Mouse (Mus musculus): ENCODE measurements around the gene Ccdc6. TPM values are rescaled to one million over a fixed set of nuclear protein-coding genes. Genes with fewer than 3 reads are reported as not detected.

The Ccdc6 gene
- polyA plus RNA-seq, 1 experiment from 2014 or later, result 13.0 TPM

DNA sequence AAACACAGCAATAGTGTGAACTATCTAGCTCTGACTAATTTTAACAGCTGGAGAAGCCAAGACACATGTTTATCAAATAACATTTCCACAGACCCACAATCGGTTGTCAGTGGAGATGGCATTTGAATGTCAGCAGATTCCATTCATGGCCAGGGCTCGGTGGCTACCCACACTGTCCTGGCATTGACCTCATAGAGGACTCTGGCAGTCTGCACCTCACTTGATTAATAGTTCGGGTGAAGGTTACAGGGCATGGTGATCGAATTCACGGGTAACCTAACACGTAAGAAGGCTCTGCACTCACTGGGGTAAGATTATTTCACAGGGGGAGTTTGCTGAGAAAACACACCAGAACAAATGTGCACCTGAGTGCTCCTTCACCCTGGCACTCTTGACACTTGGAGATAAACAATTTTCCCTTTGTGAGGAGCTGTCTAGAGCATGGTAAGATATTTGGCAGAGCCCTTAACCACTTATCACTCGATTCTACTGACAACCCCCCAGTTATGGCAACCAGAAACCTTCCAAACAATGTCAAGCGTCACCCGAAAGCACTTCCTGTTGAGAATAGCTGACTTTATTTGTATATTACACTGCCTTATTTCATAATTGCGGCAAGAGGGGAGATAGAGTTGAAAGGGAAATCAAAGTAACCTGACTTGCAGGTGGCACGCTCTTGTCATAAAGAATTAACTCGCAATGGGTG is 11.5 kb upstream of the Ccdc6 start:
- H3K4me2 ChIP-seq (ENCODE audit: low read depth, low read length), result no peak overlapping the region
- H3K27me3 ChIP-seq (replicated peaks; ENCODE audit: control insufficient read depth, insufficient read depth, low read length), result no peaks in the 10 kb centered on the region
- H3K4me3 ChIP-seq (ENCODE audit: low read length), result no peak overlapping the region
- peaks cover 4% of the 10 kb centered on the region; the same call in 1 of the 2 replicates for H3K9me3 ChIP-seq (ENCODE audit: control insufficient read depth, low read length)
- WGBS, result 60% methylated on average over 12 of the region's 12 CpGs
- no peaks in the 10 kb centered on the region for H3K36me3 ChIP-seq (ENCODE audit: control insufficient read depth, insufficient read depth, low read length)
- no peak overlapping the region for H3K27ac ChIP-seq (ENCODE audit: low read length)
- ATAC-seq, result no peak
- H3K9ac ChIP-seq (ENCODE audit: low read depth, low read length), result no peak overlapping the region
- 0 out of 2 replicates have a peak, but pooled peaks cover 8% of the 10 kb centered on the region for H3K4me1 ChIP-seq (ENCODE audit: control insufficient read depth, insufficient read depth, low read length)

DNA sequence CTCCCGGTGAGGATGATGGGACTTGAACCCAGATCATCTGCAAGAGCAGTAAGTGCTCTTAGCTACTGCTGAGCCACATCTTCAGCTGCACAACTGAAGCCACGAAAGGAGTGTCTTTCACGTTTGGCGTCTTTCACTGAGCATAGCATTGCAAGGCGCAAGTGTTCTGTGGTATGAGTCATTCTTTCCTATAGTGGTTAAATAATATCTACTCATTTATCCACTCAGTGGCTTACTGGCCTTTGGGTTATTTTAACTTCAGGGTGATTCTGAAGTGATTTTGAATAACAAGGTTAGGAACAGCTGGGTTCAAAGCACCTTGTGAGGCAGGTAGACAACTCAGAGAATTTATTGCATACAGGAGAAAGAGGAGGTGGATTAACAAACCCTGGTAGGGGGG is 8.1 kb upstream of the Ccdc6 start:
- WGBS, result 87% methylated on average over 5 of the region's 5 CpGs
- Histone ChIP-seq H3K27me3 (replicated peaks; ENCODE audit: control insufficient read depth, insufficient read depth, low read length) (no peaks in the 10 kb centered on the region), H3K4me1 (ENCODE audit: control insufficient read depth, insufficient read depth, low read length) (peaks cover 3% of the 10 kb centered on the region; the same call in 1 of the 2 replicates), H3K4me2 (ENCODE audit: low read depth, low read length) (no peak overlapping the region), H3K27ac (ENCODE audit: low read length) (no peak overlapping the region), H3K9ac (ENCODE audit: low read depth, low read length) (no peak overlapping the region), H3K36me3 (ENCODE audit: control insufficient read depth, insufficient read depth, low read length) (no peaks in the 10 kb centered on the region), H3K4me3 (ENCODE audit: low read length) (no peak overlapping the region), H3K9me3 (ENCODE audit: control insufficient read depth, low read length) (peaks cover 4% of the 10 kb centered on the region; the same call in 1 of the 2 replicates)
- ATAC-seq, result no peak

DNA sequence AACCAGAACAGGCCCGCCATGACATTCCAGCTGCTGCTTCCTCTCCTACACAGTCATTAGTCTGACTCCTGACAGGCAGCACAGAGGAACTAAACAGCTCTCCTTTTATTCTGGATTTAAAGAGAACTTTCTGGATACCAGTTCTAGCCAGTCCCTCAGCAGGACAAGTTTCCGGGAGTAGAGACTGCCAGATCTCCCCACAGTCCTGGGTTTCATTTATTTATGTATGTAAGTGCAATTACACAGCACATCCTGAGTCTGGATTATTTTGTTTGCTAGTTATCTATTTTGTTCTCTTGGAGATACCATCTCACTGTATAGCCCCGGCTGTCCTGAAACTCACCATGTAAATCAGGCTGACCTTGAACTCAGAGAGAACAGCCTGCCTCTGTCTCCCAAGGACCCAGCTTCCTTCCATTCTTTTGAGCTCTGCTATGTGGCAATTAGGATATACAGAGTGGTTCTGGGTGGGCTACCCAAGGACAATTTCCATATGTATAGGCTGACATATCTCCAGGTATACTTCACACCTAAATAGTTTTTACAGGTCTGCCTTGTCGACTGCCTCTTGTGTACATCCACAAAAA is 5.0 kb upstream of the Ccdc6 start:
- H3K4me2 ChIP-seq (ENCODE audit: low read depth, low read length), result no peak overlapping the region
- H3K4me3 ChIP-seq (ENCODE audit: low read length), result no peak overlapping the region
- no peak for ATAC-seq
- peaks cover 4% of the 10 kb centered on the region; the same call in 1 of the 2 replicates for H3K9me3 ChIP-seq (ENCODE audit: control insufficient read depth, low read length)
- H3K36me3 ChIP-seq (ENCODE audit: control insufficient read depth, insufficient read depth, low read length), result no peaks in the 10 kb centered on the region
- no peak overlapping the region for H3K27ac ChIP-seq (ENCODE audit: low read length)
- 44% methylated on average over 4 of the region's 4 CpGs for WGBS
- peaks cover 9% of the 10 kb centered on the region for H3K4me1 ChIP-seq (ENCODE audit: control insufficient read depth, insufficient read depth, low read length)
- H3K27me3 ChIP-seq (replicated peaks; ENCODE audit: control insufficient read depth, insufficient read depth, low read length), result no peaks in the 10 kb centered on the region
- H3K9ac ChIP-seq (ENCODE audit: low read depth, low read length), result no peak overlapping the region

DNA sequence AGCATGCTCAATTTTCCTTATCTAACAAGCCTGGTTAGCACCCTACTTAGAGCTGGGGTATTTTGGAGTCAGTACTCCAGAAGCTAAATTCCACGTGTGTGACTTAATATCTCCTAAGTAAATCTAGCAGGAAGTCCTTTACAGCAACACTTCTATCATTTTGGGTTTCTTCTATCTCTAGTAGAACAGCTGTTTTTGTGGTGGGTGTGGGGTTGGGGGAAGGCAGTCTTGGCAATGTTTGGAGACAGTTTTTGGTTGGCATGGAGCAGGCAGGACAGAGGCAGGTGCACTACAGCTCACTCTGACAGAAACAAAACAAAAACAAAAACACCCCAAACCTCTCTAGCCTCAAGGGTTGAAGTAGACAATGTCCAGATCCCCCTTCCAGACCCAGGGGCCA is 3.1 kb upstream of the Ccdc6 start:
- Histone ChIP-seq H3K27me3 (replicated peaks; ENCODE audit: control insufficient read depth, insufficient read depth, low read length) (no peaks in the 10 kb centered on the region), H3K4me3 (ENCODE audit: low read length) (no peak overlapping the region), H3K36me3 (ENCODE audit: control insufficient read depth, insufficient read depth, low read length) (no peaks in the 10 kb centered on the region), H3K9me3 (ENCODE audit: control insufficient read depth, low read length) (no peaks in the 10 kb centered on the region), H3K4me2 (ENCODE audit: low read depth, low read length) (no peak overlapping the region), H3K27ac (ENCODE audit: low read length) (no peak overlapping the region), H3K9ac (ENCODE audit: low read depth, low read length) (no peak overlapping the region), H3K4me1 (ENCODE audit: control insufficient read depth, insufficient read depth, low read length) (peaks cover 14% of the 10 kb centered on the region)
- 37% methylated on average over 1 of the region's 1 CpGs for WGBS
- ATAC-seq, result no peak

DNA sequence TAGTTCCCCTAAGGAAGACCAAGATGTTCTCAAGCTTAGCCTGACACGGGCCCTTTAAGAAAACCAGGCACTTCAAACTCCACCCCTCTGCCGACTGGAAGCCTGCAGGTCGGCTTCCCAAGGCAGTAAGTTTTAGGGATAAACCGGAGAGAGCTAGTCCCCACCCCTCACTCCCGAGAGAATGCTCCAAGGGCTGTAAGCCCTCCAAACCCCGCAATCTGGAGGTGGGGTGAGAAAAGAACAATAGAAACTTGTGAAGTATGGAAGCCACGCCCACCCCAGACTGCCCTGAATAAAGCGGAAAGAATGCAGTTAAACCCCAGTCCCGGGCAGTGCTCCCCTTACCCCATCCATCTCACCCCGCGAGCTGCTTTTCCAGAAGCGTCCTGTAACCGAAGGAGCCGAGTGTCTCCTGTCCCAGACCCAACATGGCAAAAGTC is 1.9 kb upstream of the Ccdc6 start:
- Histone ChIP-seq H3K27ac (ENCODE audit: low read length) (peak overlapping the region; percentile 89), H3K27me3 (replicated peaks; ENCODE audit: control insufficient read depth, insufficient read depth, low read length) (no peaks in the 10 kb centered on the region), H3K4me1 (ENCODE audit: control insufficient read depth, insufficient read depth, low read length) (peaks cover 18% of the 10 kb centered on the region), H3K4me2 (ENCODE audit: low read depth, low read length) (peak overlapping the region; percentile 91), H3K4me3 (ENCODE audit: low read length) (peak overlapping the region; percentile 95), H3K9me3 (ENCODE audit: control insufficient read depth, low read length) (no peaks in the 10 kb centered on the region), H3K9ac (ENCODE audit: low read depth, low read length) (peak overlapping the region; percentile 66), H3K36me3 (ENCODE audit: control insufficient read depth, insufficient read depth, low read length) (no peaks in the 10 kb centered on the region)
- ATAC-seq, result peak; percentile 36
- WGBS, result under 1% methylated on average over 14 of the region's 14 CpGs

DNA sequence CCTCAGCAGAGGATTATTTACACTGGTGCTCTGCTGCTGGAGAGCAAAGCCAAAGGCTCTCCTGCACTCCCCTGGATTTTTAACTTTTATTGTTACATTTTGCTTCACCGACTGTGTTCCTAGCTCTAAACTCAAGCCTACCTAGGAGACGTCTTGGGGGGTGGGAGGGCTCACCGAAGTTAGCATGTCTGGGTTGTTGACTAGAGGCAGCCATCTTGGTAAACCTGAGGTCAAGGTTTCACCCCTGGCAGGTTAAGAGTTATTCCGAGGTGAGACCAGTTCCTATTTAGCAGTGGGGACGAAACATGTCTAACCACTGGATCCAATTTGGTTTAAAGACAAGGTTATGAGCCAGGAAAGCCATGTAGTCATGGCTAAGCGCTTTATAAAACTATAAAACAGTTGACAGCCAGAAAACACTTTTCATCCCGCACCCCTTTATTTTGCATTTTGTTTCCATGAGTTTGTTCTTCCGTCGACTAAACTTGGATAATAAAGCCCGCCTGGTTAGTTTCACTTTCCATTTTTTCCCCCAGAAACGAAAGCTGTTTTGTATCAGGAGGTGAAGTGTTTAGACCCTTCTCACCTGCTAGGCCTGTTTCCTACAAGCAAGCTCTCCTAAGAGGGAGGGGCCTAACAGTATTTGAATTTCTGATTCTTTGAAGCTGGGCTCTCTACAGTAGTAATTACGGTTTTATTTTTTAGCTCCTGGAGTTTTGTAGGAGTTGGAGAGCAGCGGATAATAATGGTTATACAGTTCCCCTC is 1.2 kb upstream of the Ccdc6 start:
- peak overlapping the region; percentile 95 for H3K4me3 ChIP-seq (ENCODE audit: low read length)
- WGBS, result 15% methylated on average over 13 of the region's 13 CpGs
- peak overlapping the region; percentile 89 for H3K27ac ChIP-seq (ENCODE audit: low read length)
- peak overlapping the region; percentile 66 for H3K9ac ChIP-seq (ENCODE audit: low read depth, low read length)
- H3K4me1 ChIP-seq (ENCODE audit: control insufficient read depth, insufficient read depth, low read length), result peaks cover 18% of the 10 kb centered on the region
- no peaks in the 10 kb centered on the region for H3K36me3 ChIP-seq (ENCODE audit: control insufficient read depth, insufficient read depth, low read length)
- ATAC-seq, result peak; percentile 1
- no peaks in the 10 kb centered on the region for H3K9me3 ChIP-seq (ENCODE audit: control insufficient read depth, low read length)
- no peaks in the 10 kb centered on the region for H3K27me3 ChIP-seq (replicated peaks; ENCODE audit: control insufficient read depth, insufficient read depth, low read length)
- H3K4me2 ChIP-seq (ENCODE audit: low read depth, low read length), result peak overlapping the region; percentile 91

DNA sequence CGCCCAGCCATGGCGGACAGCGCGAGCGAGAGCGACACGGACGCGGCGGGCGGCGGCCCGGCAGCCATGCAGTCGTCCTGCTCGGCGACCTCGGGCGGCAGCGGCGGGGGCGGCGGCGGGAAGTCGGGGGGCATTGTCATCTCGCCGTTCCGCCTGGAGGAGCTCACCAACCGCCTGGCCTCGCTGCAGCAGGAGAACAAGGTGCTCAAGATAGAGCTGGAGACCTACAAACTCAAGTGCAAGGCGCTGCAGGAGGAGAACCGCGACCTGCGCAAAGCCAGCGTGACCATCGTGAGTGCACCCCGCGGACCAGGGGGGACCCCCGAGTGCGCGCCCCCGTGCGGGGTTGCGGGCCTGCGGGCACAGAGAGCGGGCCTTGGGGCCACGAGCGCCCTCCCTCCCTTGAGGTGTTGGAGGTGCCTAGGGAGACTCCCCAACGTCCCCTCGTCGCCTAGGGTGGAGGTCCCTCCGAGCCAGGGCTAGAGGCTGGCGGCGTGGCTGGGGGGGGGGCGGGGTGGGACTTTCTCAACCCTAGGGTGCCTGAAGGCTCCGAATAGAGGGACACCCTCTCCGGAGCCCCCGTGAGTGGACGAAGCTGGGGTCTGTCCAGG is 475 bp downstream of the Ccdc6 start:
- Histone ChIP-seq H3K4me1 (ENCODE audit: control insufficient read depth, insufficient read depth, low read length) (peaks cover 18% of the 10 kb centered on the region), H3K27ac (ENCODE audit: low read length) (peak overlapping the region; percentile 89), H3K9ac (ENCODE audit: low read depth, low read length) (peak overlapping the region; percentile 96), H3K36me3 (ENCODE audit: control insufficient read depth, insufficient read depth, low read length) (no peaks in the 10 kb centered on the region; the same call in 1 of the 2 replicates), H3K4me2 (ENCODE audit: low read depth, low read length) (peak overlapping the region; percentile 91), H3K9me3 (ENCODE audit: control insufficient read depth, low read length) (0 out of 2 replicates have a peak, but pooled peaks cover 6% of the 10 kb centered on the region), H3K4me3 (ENCODE audit: low read length) (peak overlapping the region; percentile 95), H3K27me3 (replicated peaks; ENCODE audit: control insufficient read depth, insufficient read depth, low read length) (no peaks in the 10 kb centered on the region)
- peak; percentile 21 for ATAC-seq
- under 1% methylated on average over 54 of the region's 58 CpGs for WGBS

DNA sequence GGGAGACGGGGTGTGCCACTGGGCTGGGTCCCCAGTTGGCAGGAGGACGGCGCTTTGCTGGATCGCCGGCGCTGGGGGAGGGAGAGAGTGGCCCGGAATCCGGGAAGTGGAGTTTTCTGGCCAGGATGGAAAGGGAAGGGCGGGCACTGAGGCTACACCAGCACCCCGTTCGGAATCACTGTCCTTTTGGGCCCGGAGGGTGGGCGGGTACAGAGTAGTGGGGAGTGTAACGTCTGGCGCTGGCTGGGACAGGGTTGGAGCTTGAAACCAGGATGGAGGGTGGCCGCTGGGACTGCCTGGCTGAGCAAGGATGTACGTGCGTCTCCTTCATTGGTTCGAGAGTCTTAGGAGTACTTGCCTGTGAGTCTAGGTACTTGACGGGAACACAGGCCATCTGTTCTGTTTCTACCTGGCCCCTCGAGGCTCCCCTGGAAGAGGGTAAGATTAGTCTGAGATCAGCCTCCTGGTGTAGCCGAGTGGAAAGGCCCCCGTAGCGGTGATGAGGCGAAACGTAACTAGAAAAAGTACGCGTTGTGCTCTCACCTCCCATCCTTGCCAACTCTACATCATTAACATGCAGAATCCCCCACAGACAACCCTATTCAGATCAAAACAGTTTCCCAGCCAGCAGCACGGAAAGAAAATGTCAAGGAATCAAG is 1.1 kb downstream of the Ccdc6 start:
- WGBS, result 1% methylated on average over 29 of the region's 29 CpGs
- ATAC-seq, result peak; percentile 21

More for the DNA sequence above, 1.1 kb downstream of the Ccdc6 start:
- Histone ChIP-seq H3K27me3 (replicated peaks; ENCODE audit: control insufficient read depth, insufficient read depth, low read length) (no peaks in the 10 kb centered on the region), H3K9ac (ENCODE audit: low read depth, low read length) (peak overlapping the region; percentile 96), H3K4me1 (ENCODE audit: control insufficient read depth, insufficient read depth, low read length) (peaks cover 18% of the 10 kb centered on the region), H3K36me3 (ENCODE audit: control insufficient read depth, insufficient read depth, low read length) (peaks cover 1% of the 10 kb centered on the region; the same call in 1 of the 2 replicates), H3K9me3 (ENCODE audit: control insufficient read depth, low read length) (0 out of 2 replicates have a peak, but pooled peaks cover 6% of the 10 kb centered on the region), H3K4me3 (ENCODE audit: low read length) (peak overlapping the region; percentile 95), H3K27ac (ENCODE audit: low read length) (peak overlapping the region; percentile 89), H3K4me2 (ENCODE audit: low read depth, low read length) (peak overlapping the region; percentile 91)

Data from intestine, embryonic 16.5 days (tissue).